Mouse (Mus musculus) kidney, postnatal 4 days (tissue): ENCODE measurements around the gene Lig4.

Experiments used
- DNase-seq, 2 experiments: peaks; one replicate each; pipeline ENCODE4 v3.0.0; 2021; ENCODE audit warnings: mixed read lengths in 2 of 2

Gene Lig4

GRCm38 (mm10) chr8:9929746-9930445 is 47.6 kb downstream of the Lig4 start:
- no peak for DNase-seq
